22 mouse cellular contexts compared by ENCODE assay signal in genomic region chr7:130153363-130153969, GRCm38 (mm10).
DNase-seq lines count a peak whose midpoint lies in the region; ATAC-seq and TF ChIP-seq lines count a peak whose summit lies in the region.
"Had no signal": no experiment of that assay in that cellular context is flagged by ENCODE, and none has a peak within 500 bp of the region (broad histone marks: within the 10 kb centered on the region; RNA-seq: fewer than 3 reads in every experiment).

No protein-coding gene starts in this region.

- H3K36me3 ChIP-seq in kidney, embryonic 15.5 days = no peaks in the 10 kb centered on the region
- H3K36me3 ChIP-seq in kidney, postnatal 0 days (ENCODE audit: insufficient read depth, low read length) = no peaks in the 10 kb centered on the region
- H3K36me3 ChIP-seq: embryonic facial prominence, embryonic 13.5 days; embryonic facial prominence, embryonic 15.5 days; forebrain, embryonic 10.5 days; forebrain, embryonic 12.5 days had no signal

- no peaks in the 10 kb centered on the region for H3K27me3 ChIP-seq in kidney, embryonic 15.5 days
- H3K27me3 ChIP-seq in kidney, postnatal 0 days (ENCODE audit: insufficient read depth, low read length) = no peaks in the 10 kb centered on the region
- H3K27me3 ChIP-seq: embryonic facial prominence, embryonic 13.5 days; embryonic facial prominence, embryonic 15.5 days; forebrain, embryonic 12.5 days had no signal

- WGBS in kidney, embryonic 15.5 days = 25% methylated on average over 7 of the region's 7 CpGs
- WGBS in kidney, postnatal 0 days = 31% methylated on average over 7 of the region's 7 CpGs

- no peak overlapping the region for H3K4me2 ChIP-seq in kidney, embryonic 15.5 days
- H3K4me2 ChIP-seq in kidney, postnatal 0 days (ENCODE audit: low read length) = no peak overlapping the region
- H3K4me2 ChIP-seq: embryonic facial prominence, embryonic 13.5 days; embryonic facial prominence, embryonic 15.5 days; forebrain, embryonic 12.5 days had no signal

- H3K9ac ChIP-seq in kidney, embryonic 15.5 days = no peak overlapping the region
- no peak overlapping the region for H3K9ac ChIP-seq in kidney, postnatal 0 days (ENCODE audit: low read depth, low read length)
- H3K9ac ChIP-seq: embryonic facial prominence, embryonic 13.5 days; embryonic facial prominence, embryonic 15.5 days; forebrain, embryonic 12.5 days had no signal

- H3K27ac ChIP-seq in kidney, embryonic 15.5 days = peak overlapping the region; percentile 52
- no peak overlapping the region for H3K27ac ChIP-seq in kidney, postnatal 0 days
- H3K27ac ChIP-seq: embryonic facial prominence, embryonic 13.5 days; embryonic facial prominence, embryonic 15.5 days; forebrain, embryonic 10.5 days; forebrain, embryonic 12.5 days had no signal

- TF ChIP-seq CTCF in kidney, postnatal 0 days (IDR thresholded peaks at IDR 0.05; ENCODE audit: low read depth) = no peak

- no peak overlapping the region for H3K4me3 ChIP-seq in kidney, embryonic 15.5 days (replicated peaks)
- no peak overlapping the region for H3K4me3 ChIP-seq in kidney, postnatal 0 days (replicated peaks; ENCODE audit: low read depth, low read length)
- H3K4me3 ChIP-seq: embryonic facial prominence, embryonic 13.5 days; embryonic facial prominence, embryonic 15.5 days; erythroblast, embryonic 14.5 days; forebrain, embryonic 10.5 days; forebrain, embryonic 12.5 days had no signal

- no peaks in the 10 kb centered on the region for H3K4me1 ChIP-seq in kidney, embryonic 15.5 days
- H3K4me1 ChIP-seq in kidney, postnatal 0 days (replicated peaks; ENCODE audit: insufficient read depth, low read length) = no peaks in the 10 kb centered on the region
- H3K4me1 ChIP-seq: embryonic facial prominence, embryonic 13.5 days; embryonic facial prominence, embryonic 15.5 days; forebrain, embryonic 10.5 days; forebrain, embryonic 12.5 days had no signal

- no peak for DNase-seq in kidney, postnatal 36 days
- peak; percentile 81 for DNase-seq in kidney, postnatal 0 days (ENCODE audit: low spot score)
- DNase-seq in kidney, postnatal 10 days = no peak
- DNase-seq in layer of hippocampus, adult 9-10 months (ENCODE audit: low spot score) = no peak
- DNase-seq: adrenal gland, adult 2 months; adrenal gland, postnatal 10 days; adrenal gland, postnatal 25 days; cerebellum, adult 11 months; cerebellum, adult 18-20 months; cerebellum, adult 8-10 months; cerebellum, adult 9-11 months; cerebellum, postnatal 14 days; cerebellum, postnatal 36 days; embryo, embryonic 11 days had no signal

- peak; percentile 88 for ATAC-seq in kidney, embryonic 15.5 days (replicated peaks; ENCODE audit: low FRiP score)
- no peak for ATAC-seq in kidney, postnatal 0 days (replicated peaks; ENCODE audit: low FRiP score, low read depth)
- ATAC-seq: forebrain, embryonic 14.5 days; forebrain, embryonic 16.5 days had no signal

- no peaks in the 10 kb centered on the region for H3K9me3 ChIP-seq in kidney, embryonic 15.5 days (replicated peaks)
- H3K9me3 ChIP-seq in kidney, postnatal 0 days (replicated peaks; ENCODE audit: low read length) = no peaks in the 10 kb centered on the region
- H3K9me3 ChIP-seq: embryonic facial prominence, embryonic 13.5 days; embryonic facial prominence, embryonic 15.5 days; forebrain, embryonic 10.5 days; forebrain, embryonic 12.5 days had no signal
